Mouse (Mus musculus) liver, postnatal 0 days (tissue): ENCODE measurements around the gene Ppp1r15a.

Source experiments
- CTCF ChIP-seq: sonication (generic); IDR thresholded peaks from 2 replicates; pipeline ENCODE4 v1.5.1; 2016; ENCODE audit warnings: antibody characterized with exemption, low read depth
- EP300 ChIP-seq: IDR thresholded peaks from 2 replicates; pipeline ENCODE4 v1.6.1; 2016; ENCODE audit warnings: antibody characterized with exemption, low read depth, mild to moderate bottlenecking

DNA sequence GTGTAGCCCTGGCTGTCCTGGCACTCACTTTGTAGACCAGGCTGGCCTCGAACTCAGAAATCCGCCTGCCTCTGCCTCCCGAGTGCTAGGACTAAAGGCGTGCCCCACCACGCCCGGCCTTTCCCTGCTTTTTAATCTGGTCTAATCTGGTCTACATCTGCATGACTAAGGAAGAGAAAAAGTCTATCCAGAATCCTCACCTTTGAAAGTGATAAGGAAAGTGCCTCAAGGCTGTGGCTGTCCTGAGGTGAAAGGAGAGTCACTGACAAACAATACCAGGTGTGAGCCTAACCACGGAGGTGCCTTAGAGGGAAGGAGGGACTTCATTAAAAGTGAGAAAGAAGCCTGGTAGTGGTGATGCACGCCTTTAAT is 25.4 kb upstream of the Ppp1r15a start:
- no peak for TF ChIP-seq CTCF
- no peak for TF ChIP-seq EP300
